Mouse (Mus musculus) gastrocnemius, postnatal 25 days (tissue): ENCODE results near the gene Galk1. TPM values are rescaled to one million over a fixed set of nuclear protein-coding genes. Genes with fewer than 3 reads are reported as not detected.
"Not testable (repeated sequence)": the region's sequence is repeated elsewhere in the genome, so short reads cannot be mapped to it uniquely, and the experiment has no call there.

ENCODE experiments used
- DNase-seq: peaks from one replicate; pipeline ENCODE4 v3.0.0; 2022
- total RNA-seq, 2 experiments: library from RNA; stranded (reverse); gene quantifications; 1 replicate in 1 of 2; 2 replicates in 1 of 2; pipeline ENCODE4 v1.2.3; 2021

The Galk1 gene
- total RNA-seq, 2 experiments from 2014 or later: 3.6 to 4.3 TPM

- no peak for DNase-seq
Observed at GRCm38 (mm10) chr11:116030898-116031845, 18.7 kb upstream of the Galk1 start.

DNA sequence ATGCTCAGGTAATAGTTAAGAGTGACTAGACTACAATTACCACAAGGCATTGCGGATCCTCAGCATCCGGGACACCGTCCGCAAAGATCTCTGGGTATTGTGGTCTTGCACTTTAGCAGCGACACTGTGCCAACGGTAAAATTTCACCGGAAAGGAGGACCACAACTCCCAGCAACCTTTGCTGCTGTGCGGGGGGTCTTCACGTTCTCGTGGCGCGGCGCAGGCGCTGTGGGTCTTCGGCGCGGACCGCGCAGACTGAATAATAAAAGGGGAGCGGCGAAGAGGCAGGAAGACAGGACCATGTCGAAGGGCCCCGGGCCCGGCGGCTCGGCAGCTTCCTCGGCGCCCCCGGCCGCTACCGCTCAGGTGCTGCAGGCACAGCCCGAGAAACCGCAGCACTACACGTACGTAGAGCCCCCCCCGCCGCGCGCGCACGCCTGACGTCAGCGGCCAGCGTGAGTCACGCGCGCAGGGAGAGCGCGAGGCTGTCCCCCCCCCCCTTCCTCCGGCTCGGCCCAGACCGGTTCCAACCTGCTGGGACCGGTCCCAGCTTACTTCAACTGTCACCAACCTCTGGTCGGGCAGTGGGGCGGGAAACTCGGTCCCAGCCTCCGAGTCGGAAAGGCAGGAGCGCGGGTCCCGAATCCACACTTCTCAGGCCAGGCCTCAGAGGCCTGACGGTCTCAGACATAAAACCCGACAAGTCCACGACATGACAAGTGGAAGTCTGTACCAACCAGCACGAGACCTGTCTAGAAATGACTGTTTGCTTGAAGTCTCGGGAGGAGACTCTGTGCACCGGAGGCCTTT lies 17.8 kb upstream of the Galk1 start, which contains the start of gene Unk:
Unk (plus strand) TSS at position 235 of the 810 bp plus-strand sequence.
- peak; percentile 96 for DNase-seq

GRCm38 (mm10) chr11:116029086-116029865 lies 16.8 kb upstream of the Galk1 start:
- no peak for DNase-seq

DNA sequence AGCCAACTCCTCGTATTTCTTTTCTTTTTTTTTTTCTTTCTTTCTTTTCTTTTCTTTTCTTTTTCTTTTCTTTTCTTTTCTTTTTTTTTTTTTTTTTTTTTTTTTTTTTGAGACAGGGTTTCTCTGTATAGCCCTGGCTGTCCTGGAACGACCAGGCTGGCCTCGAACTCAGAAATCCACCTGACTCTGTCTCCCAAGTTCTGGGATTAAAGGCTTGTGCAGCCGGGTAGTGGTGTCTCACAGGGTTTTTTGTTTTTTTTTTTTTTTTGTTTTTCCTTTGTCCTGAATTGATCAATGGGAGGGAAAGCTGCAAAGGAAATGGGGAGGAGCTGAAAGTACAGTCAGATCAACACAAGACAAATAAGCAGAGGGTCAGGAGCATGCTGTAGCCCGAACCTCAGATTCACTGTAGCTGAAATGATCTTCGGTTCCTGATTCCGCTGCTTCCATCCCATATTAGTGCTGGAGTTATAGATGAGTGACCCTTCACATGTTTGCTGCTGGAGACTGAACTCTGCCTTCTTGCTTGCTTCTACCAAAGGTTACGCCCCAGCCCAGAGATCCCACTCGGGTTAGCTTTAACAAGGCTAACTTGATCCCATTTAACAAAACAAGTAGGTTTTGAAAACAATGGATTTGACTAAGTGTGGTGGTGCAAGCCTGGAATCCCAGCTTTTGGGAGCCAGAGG lies 15.8 kb upstream of the Galk1 start:
- no peak for DNase-seq

DNA sequence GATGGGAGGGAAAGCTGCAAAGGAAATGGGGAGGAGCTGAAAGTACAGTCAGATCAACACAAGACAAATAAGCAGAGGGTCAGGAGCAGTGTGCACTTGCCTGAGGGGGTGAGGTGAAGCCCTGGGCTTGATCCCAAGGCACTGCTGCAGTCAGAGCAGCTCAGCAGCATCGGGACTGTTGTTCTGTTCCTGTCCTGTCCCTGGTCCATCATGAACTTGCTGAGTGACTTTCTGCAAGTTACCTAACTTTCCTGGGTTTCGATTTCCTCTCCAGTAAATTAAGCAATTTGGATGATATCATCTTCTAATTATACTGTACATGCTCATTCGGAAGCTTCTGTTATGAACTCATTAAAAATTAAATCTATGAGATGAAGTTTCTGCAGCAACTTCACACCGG lies 15.2 kb upstream of the Galk1 start, which contains the start of gene H3f3b:
H3f3b (minus strand) TSS at position 207 of the 400 bp plus-strand sequence.
- DNase-seq: no peak

DNA sequence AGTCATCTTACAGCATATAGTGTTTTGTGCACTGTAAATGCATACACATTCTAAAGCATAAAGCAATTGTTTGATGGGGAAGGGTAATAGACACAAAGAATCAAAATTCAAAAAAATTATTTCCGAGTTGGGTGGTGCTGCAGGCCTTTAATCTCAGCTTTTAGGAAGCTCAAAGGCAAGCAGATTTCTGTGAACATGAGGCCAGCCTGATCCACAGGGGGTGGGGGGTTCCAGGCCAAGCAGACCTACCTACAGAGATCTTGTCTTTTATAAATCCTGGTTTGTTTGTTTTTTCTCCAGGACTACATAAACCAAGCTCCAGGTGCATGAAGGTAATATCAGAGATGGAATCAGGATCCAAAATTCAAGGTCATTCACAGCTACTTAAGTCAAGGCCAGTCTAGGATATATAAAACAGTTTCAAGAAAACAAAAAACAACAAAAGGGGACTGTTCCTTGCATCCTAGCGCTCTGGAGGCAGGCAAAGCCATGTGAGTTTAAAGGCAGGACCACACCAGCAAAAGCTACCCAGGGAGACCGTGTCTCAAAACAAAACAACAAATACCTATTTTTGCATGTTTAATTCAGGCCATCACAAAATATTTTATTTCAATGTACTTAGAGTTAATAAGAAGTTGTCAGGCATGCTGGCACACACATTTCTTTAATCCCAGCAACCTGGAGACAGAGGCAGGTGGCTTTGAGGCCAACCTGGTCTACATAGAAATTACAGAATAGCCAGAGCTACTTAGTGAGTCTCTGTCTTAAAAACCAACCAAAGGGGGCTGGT lies 12.7 kb upstream of the Galk1 start:
- no peak for DNase-seq

- peak; percentile 97 for DNase-seq
Observed at GRCm38 (mm10) chr11:116024356-116024808, 11.9 kb upstream of the Galk1 start.

- DNase-seq: peak; percentile 82
Observed at GRCm38 (mm10) chr11:116023771-116024355, 11.3 kb upstream of the Galk1 start.

DNA sequence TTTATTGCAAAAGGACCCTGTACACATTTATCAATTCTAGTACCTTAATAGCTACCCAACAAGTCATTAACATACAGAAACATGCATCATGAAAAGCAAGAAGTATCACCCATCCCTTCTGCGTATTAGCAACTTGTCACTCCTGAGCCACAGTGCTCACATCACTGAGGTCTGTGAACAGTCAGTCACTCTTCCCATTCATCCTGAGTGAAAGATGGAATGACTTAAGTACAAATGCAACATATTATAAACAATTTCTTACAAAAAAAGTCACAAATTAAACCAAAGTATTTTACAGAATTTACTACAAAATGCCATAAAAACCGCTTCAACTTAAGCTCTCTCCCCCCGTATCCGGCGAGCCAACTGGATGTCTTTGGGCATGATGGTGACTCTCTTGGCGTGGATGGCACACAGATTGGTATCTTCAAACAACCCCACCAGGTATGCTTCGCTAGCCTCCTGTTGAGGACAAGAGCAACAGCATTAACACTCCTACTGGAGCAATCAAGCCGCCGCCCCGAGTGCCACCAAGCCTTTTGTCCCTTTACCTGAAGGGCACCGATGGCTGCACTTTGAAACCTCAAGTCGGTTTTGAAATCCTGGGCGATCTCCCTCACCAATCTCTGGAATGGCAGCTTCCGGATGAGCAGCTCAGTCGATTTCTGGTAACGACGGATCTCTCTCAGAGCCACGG lies 10.7 kb upstream of the Galk1 start:
- DNase-seq: not testable (repeated sequence)

DNA sequence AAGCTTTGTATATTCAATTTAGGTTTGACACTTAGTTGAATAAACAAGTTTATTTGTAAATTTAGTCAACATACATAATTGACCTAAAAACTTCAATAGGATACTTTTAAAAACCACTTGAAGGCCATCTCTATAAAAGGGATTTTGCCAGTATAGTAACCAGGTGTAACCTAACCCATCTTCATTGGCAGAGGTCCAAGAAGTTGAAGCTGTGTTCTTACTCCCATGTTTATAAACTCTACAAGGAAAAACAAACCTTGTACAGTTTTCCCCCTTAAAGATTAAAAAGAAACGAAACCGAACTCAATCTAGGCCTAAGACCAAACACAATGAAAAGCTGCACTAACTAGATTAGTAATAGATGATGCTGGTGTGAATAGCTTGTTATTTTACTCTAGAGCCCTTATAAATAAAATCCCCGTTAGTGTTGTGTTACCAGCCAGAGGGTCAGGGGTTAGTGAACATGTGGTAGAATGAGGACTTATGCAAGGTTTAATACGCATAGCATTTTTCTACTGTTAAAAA lies 9.8 kb upstream of the Galk1 start:
- DNase-seq: no peak

GRCm38 (mm10) chr11:116021328-116022220 lies 9.1 kb upstream of the Galk1 start:
- no peak for DNase-seq

DNA sequence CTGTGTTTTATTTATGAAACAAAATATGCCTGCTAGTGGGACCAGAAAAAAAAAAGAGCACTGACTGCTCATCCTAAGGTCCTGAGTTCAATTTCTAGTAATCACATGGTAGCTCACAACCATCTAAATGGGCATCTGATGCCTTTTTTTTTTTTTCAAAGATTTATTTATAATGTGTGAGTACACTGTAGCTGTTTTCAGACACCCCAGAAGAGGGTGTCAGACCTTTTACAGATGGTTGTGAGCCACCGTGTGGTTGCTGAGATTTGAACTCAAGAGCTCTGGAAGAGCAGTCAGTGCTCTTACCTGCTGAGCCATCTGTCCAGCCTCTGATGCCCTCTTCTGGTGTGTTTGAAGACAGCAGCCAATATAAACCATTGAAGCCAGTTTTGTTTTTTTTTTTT lies 8.0 kb upstream of the Galk1 start:
- DNase-seq: no peak

GRCm38 (mm10) chr11:116019976-116020411 lies 7.5 kb upstream of the Galk1 start:
- no peak for DNase-seq

GRCm38 (mm10) chr11:116019360-116019791 lies 6.9 kb upstream of the Galk1 start:
- DNase-seq: no peak

- DNase-seq: not testable (repeated sequence)
Observed at GRCm38 (mm10) chr11:116018867-116019266, 6.3 kb upstream of the Galk1 start.

GRCm38 (mm10) chr11:116018106-116018505 lies 5.6 kb upstream of the Galk1 start:
- DNase-seq: no peak

DNA sequence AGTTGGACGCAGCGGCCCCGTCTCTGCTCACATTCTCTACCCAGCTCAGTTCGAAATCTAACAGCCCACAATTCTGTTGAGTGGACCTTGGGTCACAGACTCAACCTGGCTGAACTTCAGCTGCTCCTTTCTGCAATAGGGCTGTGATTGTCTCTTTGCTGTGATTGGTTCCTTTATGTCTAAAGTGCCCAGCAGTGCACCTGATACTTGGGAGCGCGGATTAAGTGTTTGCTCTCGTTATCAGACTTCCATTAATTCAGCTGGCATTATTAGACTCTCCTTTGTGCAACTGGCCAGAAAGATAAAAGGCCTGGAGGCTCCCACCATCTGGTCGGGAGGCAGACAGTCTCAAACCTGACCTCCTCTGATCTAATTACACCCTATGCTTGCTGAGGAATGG lies 2.3 kb upstream of the Galk1 start:
- DNase-seq: no peak
